Mouse (Mus musculus) heart, embryonic 12.5 days (tissue): ENCODE measurements at regions not wholly inside any gene's neighbourhood (a gene's known extent, or its start where the extent isn't known, plus 50 kb on each side); places are given as distances from the start of the nearest gene placed in this dataset.

Experiments used
- ATAC-seq: fragments of 200-750 bp; cut with Nextera tagmentation; 2 replicates; pipeline ENCODE4 v1.8.0; 2017; ENCODE audit warnings: moderate TSS enrichment, moderate library complexity; ENCODE audit not compliant: insufficient number of reproducible peaks, low FRiP score
- H3K27ac ChIP-seq: fragments of 300-500 bp; sonication (generic); 2 replicates; pipeline ENCODE4 v1.5.1; 2016; ENCODE audit warnings: mild to moderate bottlenecking, moderate library complexity; ENCODE audit not compliant: poor library complexity, severe bottlenecking
- H3K27me3 ChIP-seq: fragments of 300-500 bp; sonication (generic); replicated peaks from 2 replicates; pipeline ENCODE4 v1.6.1; 2016; ENCODE audit warnings: mild to moderate bottlenecking, moderate library complexity
- H3K36me3 ChIP-seq: fragments of 300-500 bp; sonication (generic); 2 replicates; pipeline ENCODE4 v1.6.1; 2016; ENCODE audit warnings: mild to moderate bottlenecking, moderate library complexity
- H3K4me1 ChIP-seq: fragments of 300-500 bp; sonication (generic); replicated peaks from 2 replicates; pipeline ENCODE4 v1.6.1; 2016; ENCODE audit warnings: mild to moderate bottlenecking
- H3K4me2 ChIP-seq: fragments of 300-500 bp; sonication (generic); 2 replicates; pipeline ENCODE4 v1.6.1; 2016; ENCODE audit warnings: mild to moderate bottlenecking, moderate library complexity
- H3K4me3 ChIP-seq: fragments of 300-500 bp; sonication (generic); 2 replicates; pipeline ENCODE4 v1.5.1; 2016; ENCODE audit warnings: mild to moderate bottlenecking
- H3K9ac ChIP-seq: fragments of 300-500 bp; sonication (generic); 2 replicates; pipeline ENCODE4 v1.6.1; 2016; ENCODE audit warnings: mild to moderate bottlenecking, moderate library complexity
- H3K9me3 ChIP-seq: fragments of 300-500 bp; sonication (generic); replicated peaks from 2 replicates; pipeline ENCODE4 v1.6.1; 2016; ENCODE audit warnings: mild to moderate bottlenecking, moderate library complexity
- WGBS: fragments of 180-500 bp; shearing (Covaris S2); methylation state at CpG from one replicate; pipeline ENCODE4 v1.1.7; 2016; 5-methylcytosine and 5-hydroxymethylcytosine counted together

DNA sequence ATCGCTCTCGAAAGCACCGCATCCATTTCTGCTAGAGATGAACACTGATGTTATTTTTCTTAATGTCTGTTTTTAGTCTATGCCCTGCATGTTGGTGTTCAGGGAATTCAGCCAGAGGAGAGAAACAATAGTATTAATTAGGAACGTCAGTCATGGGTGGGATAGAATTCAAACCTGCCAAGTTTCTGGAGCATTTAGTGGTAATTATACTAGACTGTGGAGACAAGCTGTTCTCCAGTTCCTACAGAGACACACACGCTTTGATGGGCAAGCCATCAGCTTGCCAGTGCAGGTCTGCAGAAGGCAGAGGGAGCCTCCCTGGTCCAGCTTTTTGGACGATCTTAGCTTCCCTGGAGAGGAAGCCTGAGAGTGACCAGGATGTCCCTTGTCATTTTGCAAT is 289.8 kb upstream of the Rbfox1 start:
- ATAC-seq: no peak
- H3K9ac ChIP-seq: no peak overlapping the region
- WGBS: 77% methylated on average over 6 of the region's 6 CpGs

DNA sequence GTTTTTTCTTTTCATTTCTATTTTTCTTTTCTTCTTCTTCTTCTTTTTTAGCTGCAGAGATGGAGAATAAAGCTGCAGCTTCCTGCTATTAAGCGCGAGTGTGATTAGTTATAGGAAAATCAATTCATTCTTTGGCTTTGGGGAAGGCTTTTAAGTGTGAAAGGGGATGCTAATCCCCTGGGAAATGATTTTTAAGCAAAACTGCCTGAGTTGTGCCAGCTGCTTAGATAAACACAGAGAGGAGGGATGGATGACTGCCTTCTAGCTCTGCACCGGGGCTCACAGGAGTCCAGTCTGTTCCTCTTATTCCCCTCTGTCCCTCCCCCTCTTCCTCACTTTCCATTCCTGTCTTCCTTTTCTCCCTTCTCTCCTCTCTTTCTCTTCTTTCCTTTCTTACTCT is 306.8 kb upstream of the Rbfox1 start:
- H3K4me2 ChIP-seq: no peak overlapping the region
- 0 out of 2 replicates have a peak, but pooled peaks cover 10% of the 10 kb centered on the region for H3K9me3 ChIP-seq
- no peak for ATAC-seq
- no peak overlapping the region for H3K4me3 ChIP-seq
- no peak overlapping the region for H3K27ac ChIP-seq
- 67% methylated on average over 3 of the region's 3 CpGs for WGBS
- no peaks in the 10 kb centered on the region for H3K36me3 ChIP-seq
- H3K27me3 ChIP-seq: no peaks in the 10 kb centered on the region
- H3K4me1 ChIP-seq: no peaks in the 10 kb centered on the region
- H3K9ac ChIP-seq: no peak overlapping the region

More for the DNA sequence above, 289.8 kb upstream of the Rbfox1 start:
- H3K4me2 ChIP-seq: no peak overlapping the region
- no peaks in the 10 kb centered on the region for H3K27me3 ChIP-seq
- no peak overlapping the region for H3K4me3 ChIP-seq
- no peaks in the 10 kb centered on the region for H3K36me3 ChIP-seq
- no peaks in the 10 kb centered on the region for H3K4me1 ChIP-seq
- H3K9me3 ChIP-seq: no peaks in the 10 kb centered on the region
- H3K27ac ChIP-seq: no peak overlapping the region

DNA sequence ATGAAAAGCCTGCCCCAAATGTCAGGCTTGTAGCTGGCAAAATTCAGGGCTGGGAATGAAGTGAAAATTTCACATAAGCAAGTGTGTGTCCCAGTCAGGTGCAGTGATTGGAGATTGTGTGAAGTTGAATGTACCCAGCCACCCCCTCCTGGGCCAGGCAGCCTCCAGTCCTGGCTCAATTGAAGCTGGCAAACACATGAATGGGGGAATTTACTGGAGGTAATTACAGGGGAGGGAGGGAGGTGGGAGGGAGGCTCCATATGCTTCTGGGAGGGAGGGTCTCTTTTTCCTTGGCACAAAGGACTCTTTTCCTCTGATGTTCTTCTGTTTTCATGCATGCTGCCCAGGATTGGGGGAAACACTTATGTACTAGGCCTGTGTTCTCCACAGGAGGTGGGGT is 312.4 kb upstream of the Rbfox1 start:
- Histone ChIP-seq H3K9ac (no peak overlapping the region), H3K27me3 (no peaks in the 10 kb centered on the region), H3K36me3 (no peaks in the 10 kb centered on the region), H3K27ac (no peak overlapping the region), H3K9me3 (no peaks in the 10 kb centered on the region), H3K4me3 (no peak overlapping the region), H3K4me1 (no peaks in the 10 kb centered on the region), H3K4me2 (no peak overlapping the region)
- no peak for ATAC-seq

DNA sequence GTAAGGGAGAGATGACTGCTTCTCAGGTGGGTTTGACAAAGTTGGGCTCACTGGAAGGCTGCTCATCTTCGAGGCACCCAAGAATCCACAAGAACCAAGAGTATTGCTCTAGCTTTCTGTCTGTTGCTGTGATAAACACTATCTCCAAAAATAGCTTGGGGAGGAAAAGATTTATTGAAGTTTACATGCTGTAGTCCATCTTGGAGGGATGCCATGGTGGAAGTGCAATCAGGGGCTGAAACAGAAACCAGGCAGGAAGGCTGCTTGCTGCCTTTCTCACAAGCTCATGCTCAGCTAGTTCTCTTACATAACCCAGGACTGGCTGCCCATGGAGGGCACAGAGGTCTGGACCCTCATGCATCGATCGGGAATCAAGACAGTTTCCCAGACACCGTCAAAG is 314.5 kb upstream of the Rbfox1 start:
- no peak overlapping the region for H3K4me2 ChIP-seq
- WGBS: 80% methylated on average over 4 of the region's 4 CpGs
- no peak for ATAC-seq
- no peaks in the 10 kb centered on the region for H3K27me3 ChIP-seq
- H3K36me3 ChIP-seq: no peaks in the 10 kb centered on the region
- H3K27ac ChIP-seq: no peak overlapping the region
- H3K4me1 ChIP-seq: no peaks in the 10 kb centered on the region
- H3K9ac ChIP-seq: no peak overlapping the region
- no peaks in the 10 kb centered on the region for H3K9me3 ChIP-seq
- H3K4me3 ChIP-seq: no peak overlapping the region

DNA sequence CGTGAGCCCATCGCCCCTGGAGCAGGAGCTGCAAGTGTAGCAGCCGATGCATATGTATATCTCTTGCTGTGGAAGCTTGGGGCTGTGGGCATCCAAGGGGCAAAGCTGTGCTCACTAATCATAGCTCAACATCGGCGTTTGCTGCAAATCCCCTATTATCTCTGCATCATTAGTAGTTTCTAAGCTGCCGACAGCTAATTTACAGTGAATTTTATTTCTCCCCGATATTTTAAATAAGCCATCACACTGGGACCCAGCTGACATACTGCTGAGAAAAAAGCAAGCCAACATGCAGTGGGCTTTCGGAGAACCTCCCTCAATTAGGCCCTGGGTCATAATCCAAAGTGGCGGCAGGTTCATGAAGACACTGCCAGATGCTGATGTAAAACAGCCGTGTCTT is 313.3 kb upstream of the Eef2kmt start:
- ATAC-seq: no peak
- no peak overlapping the region for H3K4me2 ChIP-seq
- H3K4me1 ChIP-seq: no peaks in the 10 kb centered on the region
- WGBS: 78% methylated on average over 10 of the region's 10 CpGs
- H3K27ac ChIP-seq: no peak overlapping the region
- no peak overlapping the region for H3K9ac ChIP-seq
- no peaks in the 10 kb centered on the region for H3K27me3 ChIP-seq
- H3K4me3 ChIP-seq: no peak overlapping the region
- H3K36me3 ChIP-seq: no peaks in the 10 kb centered on the region
- H3K9me3 ChIP-seq: no peaks in the 10 kb centered on the region

DNA sequence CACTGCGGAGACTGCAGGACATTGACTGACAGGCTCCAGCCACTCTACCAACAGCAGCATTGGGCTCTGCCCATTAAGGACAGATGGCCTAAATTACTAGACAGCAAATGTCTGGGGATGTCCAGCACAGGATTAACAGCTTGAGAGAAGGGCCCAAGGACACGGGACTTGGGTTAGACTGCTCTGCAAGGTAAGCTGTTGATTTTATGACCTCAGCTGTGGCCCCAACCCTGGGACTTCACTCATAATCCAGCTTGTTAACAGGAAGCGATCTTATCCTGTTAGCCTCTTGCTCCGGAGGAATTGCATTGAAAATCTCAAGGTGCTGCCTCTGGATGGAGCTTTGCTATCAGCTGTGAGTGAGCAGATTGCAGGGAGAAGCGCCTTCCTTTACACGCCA is 293.2 kb upstream of the Eef2kmt start:
- Histone ChIP-seq H3K36me3 (no peaks in the 10 kb centered on the region), H3K27ac (no peak overlapping the region), H3K4me2 (no peak overlapping the region), H3K27me3 (no peaks in the 10 kb centered on the region), H3K9ac (no peak overlapping the region), H3K9me3 (no peaks in the 10 kb centered on the region), H3K4me1 (no peaks in the 10 kb centered on the region), H3K4me3 (no peak overlapping the region)
- no peak for ATAC-seq
- WGBS: 46% methylated on average over 6 of the region's 6 CpGs

DNA sequence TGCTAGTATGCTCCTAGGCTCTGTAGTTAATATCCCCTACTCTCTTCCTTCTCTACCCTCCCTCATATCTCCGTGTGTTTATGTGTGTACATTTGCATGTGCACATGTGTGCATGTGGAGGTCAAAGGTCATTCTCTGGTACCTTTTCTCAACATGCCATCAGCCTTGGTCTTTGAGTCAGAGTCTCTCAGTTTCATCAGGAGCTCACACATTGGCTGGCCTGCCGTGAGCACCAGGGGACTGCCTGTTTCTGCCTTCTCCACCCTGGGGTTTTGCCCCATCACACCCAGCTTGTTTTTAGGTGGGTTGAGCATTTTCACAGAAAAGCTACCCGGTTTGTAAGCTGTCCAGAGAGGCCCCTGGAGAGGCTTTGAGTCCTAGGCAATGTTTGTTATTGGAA is 292.8 kb upstream of the Eef2kmt start:
- no peaks in the 10 kb centered on the region for H3K4me1 ChIP-seq
- H3K27me3 ChIP-seq: no peaks in the 10 kb centered on the region
- no peaks in the 10 kb centered on the region for H3K36me3 ChIP-seq
- 68% methylated on average over 3 of the region's 3 CpGs for WGBS
- H3K9me3 ChIP-seq: no peaks in the 10 kb centered on the region
- no peak overlapping the region for H3K9ac ChIP-seq
- no peak overlapping the region for H3K27ac ChIP-seq
- H3K4me3 ChIP-seq: no peak overlapping the region
- ATAC-seq: no peak
- no peak overlapping the region for H3K4me2 ChIP-seq

DNA sequence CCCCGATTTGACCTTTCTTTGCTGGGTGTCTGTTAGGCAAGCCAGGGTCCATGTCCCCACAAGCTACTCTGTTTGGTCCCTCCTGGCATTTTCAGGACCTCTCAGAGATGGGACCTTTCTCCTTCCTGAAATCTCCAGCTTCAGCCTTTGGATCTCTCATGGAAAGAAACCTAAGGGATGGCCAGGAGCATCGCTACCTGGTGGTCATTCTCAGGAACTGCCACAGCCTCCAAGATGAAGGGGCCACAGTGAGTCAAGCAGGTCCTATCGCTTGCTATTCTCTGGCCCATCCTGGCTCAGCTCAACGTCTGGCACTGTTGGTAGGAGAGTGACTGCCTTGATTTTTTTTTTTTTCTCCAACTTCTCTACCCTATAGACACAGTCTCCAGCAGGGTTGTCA is 291.0 kb upstream of the Eef2kmt start:
- no peak for ATAC-seq
- H3K27ac ChIP-seq: no peak overlapping the region
- H3K36me3 ChIP-seq: no peaks in the 10 kb centered on the region
- H3K9me3 ChIP-seq: no peaks in the 10 kb centered on the region
- no peak overlapping the region for H3K4me2 ChIP-seq
- no peaks in the 10 kb centered on the region for H3K4me1 ChIP-seq
- no peak overlapping the region for H3K9ac ChIP-seq
- WGBS: 38% methylated on average over 4 of the region's 4 CpGs
- H3K27me3 ChIP-seq: no peaks in the 10 kb centered on the region
- no peak overlapping the region for H3K4me3 ChIP-seq

DNA sequence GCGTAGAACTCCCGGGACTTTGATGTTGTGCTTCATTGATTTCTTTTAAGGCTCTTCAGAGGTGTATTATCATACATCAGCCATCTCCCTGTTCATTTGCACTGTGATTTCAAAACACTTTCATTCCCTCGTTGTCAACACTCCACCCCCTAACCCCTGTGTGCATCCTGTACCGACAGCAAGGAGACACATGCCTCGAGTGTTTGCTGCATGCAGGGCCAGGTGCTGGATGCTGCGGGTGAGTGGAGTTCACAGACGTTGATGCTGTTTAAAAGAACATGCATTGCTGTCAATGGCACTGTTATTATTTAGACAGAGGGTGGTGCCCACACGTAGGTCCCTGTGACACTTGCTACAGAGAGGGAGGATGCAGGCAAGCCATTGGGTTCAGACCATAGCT is 290.0 kb upstream of the Eef2kmt start:
- 61% methylated on average over 8 of the region's 8 CpGs for WGBS
- H3K9ac ChIP-seq: no peak overlapping the region
- H3K4me1 ChIP-seq: no peaks in the 10 kb centered on the region
- H3K36me3 ChIP-seq: no peaks in the 10 kb centered on the region
- H3K9me3 ChIP-seq: no peaks in the 10 kb centered on the region
- ATAC-seq: no peak
- H3K4me3 ChIP-seq: no peak overlapping the region
- H3K4me2 ChIP-seq: no peak overlapping the region
- no peaks in the 10 kb centered on the region for H3K27me3 ChIP-seq
- no peak overlapping the region for H3K27ac ChIP-seq

DNA sequence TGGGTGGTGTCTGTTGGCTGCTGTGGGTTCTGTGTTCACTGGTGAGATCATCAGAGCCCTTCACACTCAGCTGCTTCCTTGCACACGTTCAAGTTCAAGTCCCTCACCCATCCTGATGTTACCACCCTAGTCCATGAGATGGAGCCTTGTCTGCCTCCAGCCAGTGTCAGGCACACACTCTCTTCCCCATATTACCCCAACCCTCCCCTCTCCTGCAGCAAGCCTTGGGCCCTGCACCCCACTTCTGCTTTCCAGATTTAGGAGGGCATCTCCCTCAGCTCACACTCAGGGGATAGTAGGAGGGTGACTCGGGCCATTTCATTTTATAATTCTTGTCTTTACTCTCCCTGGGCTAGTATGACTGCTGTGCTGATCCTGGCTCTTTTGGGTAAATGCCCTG is 288.7 kb upstream of the Eef2kmt start:
- Histone ChIP-seq H3K9ac (no peak overlapping the region), H3K27me3 (no peaks in the 10 kb centered on the region), H3K9me3 (no peaks in the 10 kb centered on the region), H3K36me3 (no peaks in the 10 kb centered on the region), H3K4me3 (no peak overlapping the region), H3K4me2 (no peak overlapping the region), H3K4me1 (no peaks in the 10 kb centered on the region), H3K27ac (no peak overlapping the region)
- no peak for ATAC-seq
- WGBS: 60% methylated on average over 2 of the region's 2 CpGs

DNA sequence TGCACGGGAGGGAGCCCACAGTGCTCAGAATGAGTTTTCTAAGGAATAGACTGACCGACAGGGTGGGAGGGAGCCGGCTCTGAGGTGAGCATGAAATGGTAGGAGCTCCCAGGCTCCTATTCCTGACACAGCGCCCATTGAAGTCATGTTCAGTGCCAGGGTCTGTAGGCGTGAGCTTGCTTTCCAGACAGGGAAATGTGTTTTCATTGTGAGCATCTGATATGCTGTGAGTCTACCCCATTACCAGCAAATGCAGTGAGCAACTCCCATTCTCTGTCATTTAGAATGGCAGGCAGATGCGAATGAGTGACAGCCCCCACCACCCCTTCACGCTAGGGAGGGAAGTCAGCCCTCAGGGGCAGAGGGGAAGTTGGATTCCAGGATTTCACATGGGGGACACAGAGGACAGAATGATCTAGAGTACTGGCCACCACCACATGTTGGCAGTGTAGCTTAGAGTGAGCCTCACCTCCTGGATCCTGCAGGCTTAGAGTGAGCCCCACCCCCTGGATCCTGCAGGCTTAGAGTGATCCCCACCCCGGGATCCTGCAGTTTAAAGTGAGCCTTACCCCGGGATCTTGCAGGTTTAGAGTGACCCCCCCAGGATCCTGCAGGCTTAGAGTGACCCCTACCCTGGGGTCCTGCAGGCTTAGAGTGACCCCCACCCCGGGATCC is 283.2 kb upstream of the Eef2kmt start:
- no peak for ATAC-seq

More for the DNA sequence above, 283.2 kb upstream of the Eef2kmt start:
- no peaks in the 10 kb centered on the region for H3K9me3 ChIP-seq
- H3K4me3 ChIP-seq: no peak overlapping the region
- H3K27ac ChIP-seq: no peak overlapping the region
- H3K4me1 ChIP-seq: peaks cover 9% of the 10 kb centered on the region; the same call in 1 of the 2 replicates
- no peak overlapping the region for H3K9ac ChIP-seq
- peaks cover 15% of the 10 kb centered on the region for H3K27me3 ChIP-seq
- no peaks in the 10 kb centered on the region for H3K36me3 ChIP-seq
- H3K4me2 ChIP-seq: no peak overlapping the region
- 44% methylated on average over 10 of the region's 10 CpGs for WGBS
